8 mouse cellular contexts compared by ENCODE assay signal in the genomic region with DNA sequence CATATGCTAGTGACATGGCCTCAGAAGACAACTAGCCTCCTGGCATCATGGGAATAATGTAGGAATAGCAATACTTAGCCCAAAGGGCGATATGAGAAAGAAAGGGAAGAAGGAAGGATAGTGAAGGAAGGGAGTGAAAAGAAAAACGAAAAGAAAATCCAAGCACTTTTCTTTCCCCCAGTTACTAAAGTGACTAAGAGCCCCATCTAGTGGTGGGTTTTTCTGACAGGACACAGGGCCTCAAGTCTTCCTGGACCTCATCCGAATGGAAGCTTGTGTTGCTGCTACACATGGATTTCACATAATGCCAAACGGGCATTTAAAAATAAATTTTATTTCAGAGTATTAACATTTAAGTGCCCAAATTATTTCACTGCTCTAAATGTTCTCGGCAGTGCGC. TPM values are rescaled to one million over a fixed set of nuclear protein-coding genes. Genes with fewer than 3 reads are reported as not detected.
A peak's percentile ranks its signal among the peaks of the same experiment; 100 is the strongest.
DNase-seq lines count a peak whose midpoint lies in the region; ATAC-seq and TF ChIP-seq lines count a peak whose summit lies in the region.

No protein-coding gene starts in this region.

- 56% methylated on average over 6 of the region's 6 CpGs for whole genome bisulfite sequencing in midbrain, postnatal 0 days
- 63% methylated on average over 6 of the region's 6 CpGs for WGBS in midbrain, embryonic 13.5 days

- intact Hi-C loops in heart, postnatal 14 days (cut with DNase I) = loop anchor here (10.0 kb wide), 1 partner anchor 609 kb away; no protein-coding TSS in a partner anchor

- no peak for ATAC-seq in midbrain, postnatal 0 days (ENCODE audit: low FRiP score)
- ATAC-seq in midbrain, embryonic 13.5 days = no peak
- peak; percentile 80 for ATAC-seq in megakaryocyte-erythroid progenitor cell, adult 5-6 weeks (replicated peaks; ENCODE audit: low FRiP score, low TSS enrichment, poor library complexity, severe bottlenecking)
- ATAC-seq in activated CD4-positive, CD25-positive, alpha-beta regulatory T cell, adult 4 months = no peak

- H3K27ac ChIP-seq in midbrain, postnatal 0 days (ENCODE audit: low read depth, low read length) = no peak overlapping the region
- H3K27ac ChIP-seq in midbrain, embryonic 13.5 days = no peak overlapping the region

- H3K4me3 ChIP-seq in midbrain, postnatal 0 days (ENCODE audit: low read depth, low read length) = no peak overlapping the region
- H3K4me3 ChIP-seq in midbrain, embryonic 13.5 days (replicated peaks) = no peak overlapping the region

- no peaks in the 10 kb centered on the region for H3K36me3 ChIP-seq in midbrain, postnatal 0 days (ENCODE audit: insufficient read depth, low read length)
- peaks cover 10% of the 10 kb centered on the region; the same call in 1 of the 2 replicates for H3K36me3 ChIP-seq in midbrain, embryonic 13.5 days

- DNase-seq in gastrocnemius, postnatal 10 days = peak; percentile 40
- DNase-seq in gastrocnemius, adult 8-10 months (ENCODE audit: low spot score in 2 of 2) = no peak
- peak; percentile 67 for DNase-seq in midbrain, postnatal 0 days (ENCODE audit: low spot score)
- peak; percentile 79 for DNase-seq in adipocyte (ENCODE audit: low spot score)
- peak; percentile 9 to 67 for DNase-seq in heart, postnatal 14 days

- no peaks in the 10 kb centered on the region for H3K4me1 ChIP-seq in midbrain, postnatal 0 days (ENCODE audit: insufficient read depth, low read length)
- H3K4me1 ChIP-seq in midbrain, embryonic 13.5 days (replicated peaks) = no peaks in the 10 kb centered on the region

- TF ChIP-seq CTCF in midbrain, postnatal 0 days (IDR thresholded peaks at IDR 0.05) = peak; percentile 77

- H3K9me3 ChIP-seq in midbrain, postnatal 0 days (ENCODE audit: low read length) = no peaks in the 10 kb centered on the region
- H3K9me3 ChIP-seq in midbrain, embryonic 13.5 days = no peaks in the 10 kb centered on the region

- no peaks in the 10 kb centered on the region for H3K27me3 ChIP-seq in midbrain, postnatal 0 days (ENCODE audit: insufficient read depth, low read length)
- no peaks in the 10 kb centered on the region for H3K27me3 ChIP-seq in midbrain, embryonic 13.5 days

- H3K9ac ChIP-seq in midbrain, postnatal 0 days (replicated peaks; ENCODE audit: low read length, poor library complexity, severe bottlenecking) = no peak overlapping the region
- H3K9ac ChIP-seq in midbrain, embryonic 13.5 days (replicated peaks) = no peak overlapping the region

- H3K4me2 ChIP-seq in midbrain, postnatal 0 days (ENCODE audit: low read depth, low read length, poor library complexity, severe bottlenecking) = no peak overlapping the region
- H3K4me2 ChIP-seq in midbrain, embryonic 13.5 days (replicated peaks) = no peak overlapping the region

RNA-seq across cellular contexts. Expression of a gene that starts 14.4 kb away (rescaled TPM):
- 10 to 100 TPM; 11.4 to 13.5 TPM for total RNA-seq in gastrocnemius, postnatal 10 days (2021)
- 10 to 100 TPM; 12.8 to 17.7 (median 16.9) TPM for total RNA-seq in gastrocnemius, adult 8-10 months (2022)
- 11.2 and 12.9 TPM in 2 replicates for total RNA-seq in midbrain, postnatal 0 days (2014; rRNA removed)
- polyA plus RNA-seq in midbrain, postnatal 0 days (2015; fragmentation: Nextera tagmentation; extraction: Ambion mirVana) = 7.4 and 9.2 TPM in 2 replicates
- 28.5 and 31.4 TPM in 2 replicates for polyA plus RNA-seq in midbrain, embryonic 13.5 days (2015; fragmentation: Nextera tagmentation; extraction: Ambion mirVana)
- total RNA-seq in heart, postnatal 14 days (2021) = 1 to 10 TPM; 5.6 to 6.3 TPM
- total RNA-seq in megakaryocyte-erythroid progenitor cell, adult 5-6 weeks (2014; fragmentation: Nextera tagmentation) = 14.0 and 20.4 TPM in 2 replicates
- total RNA-seq in megakaryocyte-erythroid progenitor cell, adult 5-6 weeks (2017) = 4.1 and 7.0 TPM in 2 replicates
- polyA plus RNA-seq in activated CD4-positive, CD25-positive, alpha-beta regulatory T cell, adult 4 months (2017; shearing (Covaris generic)) = 1 to 10 TPM; 1.9 to 3.1 TPM

RNA-seq across cellular contexts. Expression of a gene that starts 14.5 kb away (rescaled TPM):
- 10 to 100 TPM; 21.6 to 22.2 TPM for total RNA-seq in gastrocnemius, postnatal 10 days (2021)
- 10 to 100 TPM; 19.1 to 24.1 (median 21.0) TPM for total RNA-seq in gastrocnemius, adult 8-10 months (2022)
- 23.6 and 33.3 TPM in 2 replicates for total RNA-seq in midbrain, postnatal 0 days (2014; rRNA removed)
- polyA plus RNA-seq in midbrain, postnatal 0 days (2015; fragmentation: Nextera tagmentation; extraction: Ambion mirVana) = 36.4 and 42.0 TPM in 2 replicates
- 36.7 and 40.6 TPM in 2 replicates for polyA plus RNA-seq in midbrain, embryonic 13.5 days (2015; fragmentation: Nextera tagmentation; extraction: Ambion mirVana)
- 10 to 100 TPM; 23.1 to 25.0 TPM for total RNA-seq in heart, postnatal 14 days (2021)
- total RNA-seq in megakaryocyte-erythroid progenitor cell, adult 5-6 weeks (2014; fragmentation: Nextera tagmentation) = 37.0 and 40.1 TPM in 2 replicates
- 15.5 and 37.0 TPM in 2 replicates for total RNA-seq in megakaryocyte-erythroid progenitor cell, adult 5-6 weeks (2017)
- 10 to 100 TPM; 18.5 to 24.9 TPM for polyA plus RNA-seq in activated CD4-positive, CD25-positive, alpha-beta regulatory T cell, adult 4 months (2017; shearing (Covaris generic))

Comparison
In these comparisons a context has a peak if more than half of its experiments do, and no peak if none do; other contexts are left out.
1. DNase-seq: peak in gastrocnemius, postnatal 10 days (single experiment), midbrain, postnatal 0 days (single experiment), adipocyte (single experiment) and heart, postnatal 14 days (2 of 2); none in gastrocnemius, adult 8-10 months (0 of 2).